Mouse (Mus musculus) olfactory bulb, adult 2 months (tissue): ENCODE data around the gene Htr2c.

ENCODE experiments used
- CTCF ChIP-seq: fragments of 200-500 bp; IDR thresholded peaks from 2 replicates; pipeline ENCODE4 v1.5.1; 2012; ENCODE audit warnings: low read depth, mild to moderate bottlenecking, low read length, moderate library complexity; ENCODE audit not compliant: insufficient read depth
- POLR2A ChIP-seq: fragments of 200-500 bp; IDR thresholded peaks from 2 replicates; pipeline ENCODE4 v1.6.1; 2012; ENCODE audit warnings: mild to moderate bottlenecking, low read depth, low read length, moderate library complexity; ENCODE audit not compliant: insufficient read depth

DNA sequence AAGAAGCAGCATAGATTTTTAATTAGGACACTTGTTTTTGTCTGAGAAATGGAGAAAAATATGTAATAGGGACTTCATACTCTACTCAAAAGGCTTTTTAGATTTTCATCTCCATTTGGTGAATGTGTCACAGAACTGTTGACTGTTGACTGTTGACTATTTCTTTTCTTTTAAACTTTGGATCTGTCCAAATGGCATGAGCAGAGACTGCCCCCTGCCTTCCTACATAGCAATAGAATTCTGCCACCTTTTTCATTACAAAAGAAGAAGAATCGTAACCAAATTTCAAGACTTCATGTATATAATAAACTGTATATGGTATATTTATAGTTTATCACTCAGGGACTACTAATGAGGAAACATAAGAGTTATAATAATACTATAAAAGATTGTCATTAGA lies 3.7 kb upstream of the Htr2c start:
- TF ChIP-seq CTCF = no peak
- TF ChIP-seq POLR2A = no peak
